Mouse (Mus musculus) neural tube, embryonic 14.5 days (tissue): ENCODE results near the gene Cyld. TPM values are rescaled to one million over a fixed set of nuclear protein-coding genes. Genes with fewer than 3 reads are reported as not detected.

Experiments
- ATAC-seq: fragments of 200-750 bp; cut with Nextera tagmentation; 2 replicates; pipeline ENCODE4 v1.8.0; 2017; ENCODE audit warnings: low read depth, mild to moderate bottlenecking, moderate TSS enrichment, moderate library complexity
- H3K27ac ChIP-seq: fragments of 300-500 bp; sonication (generic); 2 replicates; pipeline ENCODE4 v1.5.1; 2014; ENCODE audit warnings: low read depth, mild to moderate bottlenecking, control low read depth, low read length, moderate library complexity, mixed read lengths
- H3K27me3 ChIP-seq: fragments of 300-500 bp; sonication (generic); 2 replicates; pipeline ENCODE4 v1.6.1; 2014; ENCODE audit warnings: low read length; ENCODE audit not compliant: control insufficient read depth, insufficient read depth
- H3K36me3 ChIP-seq: fragments of 300-500 bp; sonication (generic); 2 replicates; pipeline ENCODE4 v1.6.1; 2014; ENCODE audit warnings: low read length, mixed read lengths; ENCODE audit not compliant: control insufficient read depth, insufficient read depth
- H3K4me1 ChIP-seq: fragments of 300-500 bp; sonication (generic); 2 replicates; pipeline ENCODE4 v1.6.1; 2014; ENCODE audit warnings: low read length; ENCODE audit not compliant: control insufficient read depth, insufficient read depth
- H3K4me2 ChIP-seq: fragments of 300-500 bp; sonication (generic); 2 replicates; pipeline ENCODE4 v1.6.1; 2014; ENCODE audit warnings: mild to moderate bottlenecking, low read depth, low read length, control low read depth
- H3K4me3 ChIP-seq: fragments of 300-500 bp; sonication (generic); 2 replicates; pipeline ENCODE4 v1.5.1; 2014; ENCODE audit warnings: low read depth, low read length, control low read depth, mixed read lengths
- H3K9ac ChIP-seq: fragments of 300-500 bp; sonication (generic); replicated peaks from 2 replicates; pipeline ENCODE4 v1.6.1; 2014; ENCODE audit warnings: low read depth, mild to moderate bottlenecking, control low read depth, low read length, mixed read lengths
- H3K9me3 ChIP-seq: fragments of 300-500 bp; sonication (generic); 2 replicates; pipeline ENCODE4 v1.6.1; 2016; ENCODE audit warnings: low read length; ENCODE audit not compliant: control insufficient read depth
- WGBS: fragments of 180-500 bp; shearing (Covaris S2); extraction: QIAGEN DNeasy Blood & Tissue Kit; methylation state at CpG from one replicate; pipeline ENCODE4 v1.1.7; 2014; 5-methylcytosine and 5-hydroxymethylcytosine counted together
- polyA plus RNA-seq: library from polyadenylated mRNA; unstranded; fragments of >200 nt; fragmentation: Nextera tagmentation; extraction: Ambion mirVana; gene quantifications from 2 replicates; pipeline ENCODE4 v1.2.1, GENCODE M21; 2014

The Cyld gene
- polyA plus RNA-seq, 1 experiment from 2014 or later = 24.3 TPM

DNA sequence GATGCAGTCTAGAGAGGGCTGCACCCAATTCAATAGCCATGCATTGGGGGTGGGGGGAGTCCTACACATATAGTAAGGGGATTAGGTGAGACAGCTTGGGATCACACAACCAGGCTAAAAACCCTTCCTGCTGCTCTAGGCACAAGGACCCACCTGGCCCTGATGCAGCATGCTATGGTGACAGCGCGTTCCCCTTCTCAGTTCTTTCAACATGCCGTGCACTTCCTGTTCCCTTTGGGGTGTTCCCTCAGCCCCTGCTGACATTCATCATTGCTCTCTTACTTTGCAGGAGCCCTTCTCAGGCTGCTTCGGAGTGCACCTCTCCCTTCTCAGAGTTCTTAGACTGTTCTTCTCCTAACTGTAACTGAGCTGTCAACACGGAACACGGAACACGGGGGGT lies 2.5 kb upstream of the Cyld start:
- Histone ChIP-seq H3K9ac (no peak overlapping the region), H3K4me2 (no peak overlapping the region), H3K36me3 (no peaks in the 10 kb centered on the region), H3K4me1 (peaks cover 9% of the 10 kb centered on the region; the same call in 1 of the 2 replicates), H3K9me3 (no peaks in the 10 kb centered on the region), H3K4me3 (no peak overlapping the region), H3K27me3 (no peaks in the 10 kb centered on the region; the same call in 1 of the 2 replicates), H3K27ac (no peak overlapping the region)
- WGBS = 79% methylated on average over 7 of the region's 7 CpGs
- ATAC-seq = no peak

DNA sequence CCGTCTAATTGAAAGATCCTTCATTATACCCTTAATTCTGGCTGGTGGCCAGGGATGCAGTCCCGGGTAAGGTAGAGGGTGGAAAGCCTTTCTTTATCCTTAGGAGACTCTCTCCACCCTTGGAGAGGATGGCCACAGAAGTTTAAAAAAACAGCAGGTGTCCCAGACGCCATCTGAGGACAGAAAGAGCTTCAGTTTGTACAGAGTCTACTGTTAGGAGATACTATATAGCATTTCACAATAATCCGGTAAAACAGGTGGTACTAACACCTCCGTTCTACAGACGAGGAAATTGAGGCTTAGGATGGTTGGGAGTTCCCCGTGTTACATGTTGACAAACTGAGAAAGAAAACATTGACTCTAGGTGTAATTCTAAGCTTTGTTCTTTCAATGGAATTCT lies 600 bp upstream of the Cyld start:
- WGBS = 25% methylated on average over 7 of the region's 7 CpGs
- H3K27ac ChIP-seq = no peak overlapping the region
- no peak overlapping the region for H3K9ac ChIP-seq
- no peaks in the 10 kb centered on the region for H3K9me3 ChIP-seq
- H3K4me3 ChIP-seq = peak overlapping the region; percentile 60
- peak overlapping the region; percentile 43 for H3K4me2 ChIP-seq
- peak; percentile 22 for ATAC-seq
- H3K4me1 ChIP-seq = peaks cover 9% of the 10 kb centered on the region; the same call in 1 of the 2 replicates
- no peaks in the 10 kb centered on the region; the same call in 1 of the 2 replicates for H3K27me3 ChIP-seq
- H3K36me3 ChIP-seq = no peaks in the 10 kb centered on the region

DNA sequence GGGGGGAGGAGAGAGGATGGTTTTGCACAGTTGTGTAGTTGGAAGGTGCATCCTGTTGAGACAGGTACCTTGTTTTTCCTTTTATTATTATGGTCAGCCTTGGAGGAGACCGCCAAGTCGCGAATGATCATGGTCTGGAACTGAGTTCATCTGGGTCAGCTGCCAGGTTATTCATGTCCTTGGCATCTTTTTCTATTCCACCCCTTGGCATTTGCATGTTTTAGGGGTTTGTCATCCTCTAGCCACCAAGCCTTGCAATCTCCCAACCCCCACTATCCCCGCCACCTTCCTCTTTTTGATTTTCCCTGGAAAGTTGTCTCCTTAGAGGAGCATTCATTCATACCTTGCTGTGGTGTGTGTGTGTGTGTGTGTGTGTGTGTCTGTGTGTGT lies 809 bp downstream of the Cyld start:
- H3K4me3 ChIP-seq = peak overlapping the region; percentile 60
- peak overlapping the region; percentile 70 for H3K4me2 ChIP-seq
- peak overlapping the region; percentile 92 for H3K9ac ChIP-seq
- H3K9me3 ChIP-seq = no peaks in the 10 kb centered on the region
- ATAC-seq = peak; percentile 1; the same call in 1 of the 2 replicates
- peaks cover 9% of the 10 kb centered on the region; the same call in 1 of the 2 replicates for H3K4me1 ChIP-seq
- H3K36me3 ChIP-seq = no peaks in the 10 kb centered on the region
- 21% methylated on average over 4 of the region's 4 CpGs for WGBS
- H3K27ac ChIP-seq = no peak overlapping the region
- no peaks in the 10 kb centered on the region; the same call in 1 of the 2 replicates for H3K27me3 ChIP-seq

DNA sequence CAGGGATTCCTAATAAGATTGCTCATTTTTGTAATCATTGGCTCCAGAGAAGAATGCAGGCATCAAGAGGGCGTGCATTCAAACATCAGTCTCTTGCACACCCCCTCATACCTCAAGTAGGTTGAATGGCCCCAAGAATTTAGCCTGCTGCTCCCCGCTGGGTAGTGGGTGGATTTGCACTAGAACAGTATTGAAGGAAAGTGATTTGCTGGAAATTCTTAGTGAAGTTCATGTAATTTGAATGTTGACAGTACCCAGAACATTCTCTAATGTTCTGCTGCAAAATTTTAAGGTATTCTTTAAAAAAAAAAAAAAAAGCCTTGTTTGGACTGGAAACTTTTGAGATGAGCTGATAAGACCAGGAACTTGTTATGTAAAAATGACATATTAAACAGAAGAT lies 1.2 kb downstream of the Cyld start:
- Histone ChIP-seq H3K4me3 (peak overlapping the region; percentile 60), H3K36me3 (no peaks in the 10 kb centered on the region), H3K4me2 (peak overlapping the region; percentile 70), H3K27ac (no peak overlapping the region), H3K9me3 (no peaks in the 10 kb centered on the region), H3K27me3 (no peaks in the 10 kb centered on the region; the same call in 1 of the 2 replicates), H3K9ac (no peak overlapping the region; the same call in 1 of the 2 replicates), H3K4me1 (peaks cover 9% of the 10 kb centered on the region; the same call in 1 of the 2 replicates)
- WGBS = 47% methylated on average over 2 of the region's 2 CpGs
- ATAC-seq = no peak

DNA sequence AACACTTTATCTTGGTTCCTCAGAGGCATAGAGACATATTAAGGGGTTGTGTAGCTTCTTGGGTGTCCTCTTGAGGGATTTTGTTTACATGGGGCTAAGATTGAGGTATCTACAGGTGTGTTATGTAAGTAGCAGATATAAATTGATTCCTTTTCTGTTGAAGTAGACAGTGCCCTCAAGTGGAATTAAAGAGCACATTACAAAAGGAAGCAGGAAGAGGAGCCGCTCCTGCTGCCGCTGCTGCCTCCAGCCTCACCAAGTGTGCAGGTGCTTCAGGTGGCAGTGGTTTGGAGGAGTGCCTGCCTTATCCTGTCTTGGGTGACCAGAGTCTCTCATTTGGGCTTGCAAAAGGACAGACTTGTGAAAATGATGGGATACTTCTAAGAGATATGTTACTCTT lies 4.8 kb downstream of the Cyld start:
- no peak overlapping the region for H3K4me2 ChIP-seq
- WGBS = 37% methylated on average over 2 of the region's 2 CpGs
- no peaks in the 10 kb centered on the region; the same call in 1 of the 2 replicates for H3K27me3 ChIP-seq
- no peaks in the 10 kb centered on the region for H3K9me3 ChIP-seq
- H3K36me3 ChIP-seq = no peaks in the 10 kb centered on the region
- H3K4me3 ChIP-seq = no peak overlapping the region
- no peak for ATAC-seq
- H3K27ac ChIP-seq = no peak overlapping the region
- H3K9ac ChIP-seq = no peak overlapping the region
- peaks cover 9% of the 10 kb centered on the region; the same call in 1 of the 2 replicates for H3K4me1 ChIP-seq

DNA sequence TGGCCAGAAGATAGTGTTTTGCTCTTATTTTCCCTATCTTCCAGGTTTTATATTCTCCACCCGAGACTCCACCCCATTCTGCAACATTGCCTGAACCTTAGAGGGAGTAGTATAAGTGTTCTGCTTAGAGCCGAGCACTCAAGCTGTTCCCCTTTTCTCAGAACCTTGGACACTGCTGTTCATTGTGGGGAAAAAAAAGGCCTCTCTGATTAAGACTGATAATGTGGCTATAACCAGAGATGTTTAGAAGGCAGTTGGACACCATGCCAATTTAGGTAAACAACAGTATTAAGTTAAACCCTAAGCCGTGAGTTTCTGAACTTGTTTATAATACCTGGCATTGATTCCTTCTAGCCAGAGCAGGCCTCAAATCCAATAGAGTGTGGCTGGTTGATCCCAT lies 6.0 kb downstream of the Cyld start:
- peaks cover 4% of the 10 kb centered on the region; the same call in 1 of the 2 replicates for H3K4me1 ChIP-seq
- WGBS = 89% methylated on average over 3 of the region's 3 CpGs
- no peaks in the 10 kb centered on the region for H3K36me3 ChIP-seq
- no peaks in the 10 kb centered on the region for H3K9me3 ChIP-seq
- no peak overlapping the region for H3K4me2 ChIP-seq
- no peaks in the 10 kb centered on the region for H3K27me3 ChIP-seq
- no peak for ATAC-seq
- no peak overlapping the region for H3K4me3 ChIP-seq
- H3K9ac ChIP-seq = no peak overlapping the region
- H3K27ac ChIP-seq = no peak overlapping the region

DNA sequence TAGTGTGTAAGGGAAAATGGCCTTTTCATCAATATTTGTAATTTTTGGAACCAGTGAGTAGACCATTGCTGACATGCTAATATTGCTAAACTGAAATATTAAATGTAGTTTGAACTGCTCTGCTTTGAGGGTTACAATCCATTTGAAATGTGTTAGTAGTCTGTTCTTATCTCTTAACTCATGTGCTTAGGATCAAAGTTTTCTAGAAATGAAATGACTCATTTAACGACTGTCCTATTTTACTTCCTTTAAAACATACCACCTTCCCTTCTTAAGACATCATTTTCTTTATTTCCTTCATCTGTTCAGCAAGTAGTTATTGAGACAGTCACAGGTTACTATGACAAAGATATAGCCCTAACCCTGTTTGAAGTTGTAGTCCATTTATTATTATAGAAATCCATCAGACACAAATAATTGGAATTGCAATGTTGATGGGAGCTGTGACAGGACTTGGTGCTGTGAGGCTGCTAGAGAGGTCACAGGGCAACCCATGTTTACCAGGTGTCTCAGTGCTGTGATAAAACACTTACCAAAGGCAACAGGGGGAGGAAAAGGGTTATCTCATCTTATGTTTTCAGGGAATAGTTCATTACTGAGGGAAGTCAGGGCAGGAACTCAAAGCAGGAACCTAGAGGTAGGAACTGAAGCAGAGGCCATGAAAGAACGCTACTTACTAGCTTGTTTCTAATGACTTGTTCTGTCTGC lies 26.6 kb downstream of the Cyld start:
- Histone ChIP-seq H3K4me1 (no peaks in the 10 kb centered on the region), H3K36me3 (no peaks in the 10 kb centered on the region; the same call in 1 of the 2 replicates), H3K9ac (no peak overlapping the region), H3K4me3 (no peak overlapping the region), H3K4me2 (no peak overlapping the region), H3K9me3 (no peaks in the 10 kb centered on the region), H3K27me3 (no peaks in the 10 kb centered on the region), H3K27ac (no peak overlapping the region)
- no peak for ATAC-seq
- 93% methylated on average over 2 of the region's 2 CpGs for WGBS

DNA sequence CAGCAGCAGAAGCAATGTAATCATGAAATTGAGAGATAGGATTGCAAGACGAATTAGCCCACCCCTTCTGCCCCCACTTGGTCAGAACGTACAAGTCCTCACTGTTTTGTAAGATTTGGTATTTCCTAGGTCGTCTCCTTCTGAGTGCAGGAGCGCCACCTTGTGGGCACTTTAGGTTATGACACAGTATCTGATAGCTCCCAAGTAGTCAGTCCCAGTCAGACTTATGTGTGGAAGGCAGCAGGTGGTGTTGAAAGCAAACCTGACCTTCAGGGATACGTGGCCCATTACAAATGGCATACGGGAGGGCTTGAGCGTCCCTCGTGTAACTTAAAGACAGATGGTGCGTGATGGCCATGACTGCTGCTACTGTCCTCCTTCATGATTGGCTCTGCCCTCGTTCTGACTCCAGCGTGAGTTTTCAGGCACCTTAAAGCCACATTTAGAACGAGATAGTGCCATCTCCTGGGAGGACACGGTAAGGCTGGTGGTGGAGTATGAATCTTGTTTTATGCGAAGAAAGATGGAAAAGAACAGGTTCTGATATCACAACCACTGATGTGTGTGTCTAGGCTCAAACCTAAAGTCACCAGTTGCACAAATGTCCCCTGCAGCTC lies 58.5 kb downstream of the Cyld start:
- Histone ChIP-seq H3K9me3 (no peaks in the 10 kb centered on the region), H3K4me2 (no peak overlapping the region), H3K9ac (no peak overlapping the region), H3K27ac (no peak overlapping the region), H3K4me3 (no peak overlapping the region), H3K36me3 (no peaks in the 10 kb centered on the region), H3K27me3 (no peaks in the 10 kb centered on the region), H3K4me1 (no peaks in the 10 kb centered on the region)
- peak; percentile 66; the same call in 1 of the 2 replicates for ATAC-seq
- 2% methylated on average over 14 of the region's 14 CpGs for WGBS

DNA sequence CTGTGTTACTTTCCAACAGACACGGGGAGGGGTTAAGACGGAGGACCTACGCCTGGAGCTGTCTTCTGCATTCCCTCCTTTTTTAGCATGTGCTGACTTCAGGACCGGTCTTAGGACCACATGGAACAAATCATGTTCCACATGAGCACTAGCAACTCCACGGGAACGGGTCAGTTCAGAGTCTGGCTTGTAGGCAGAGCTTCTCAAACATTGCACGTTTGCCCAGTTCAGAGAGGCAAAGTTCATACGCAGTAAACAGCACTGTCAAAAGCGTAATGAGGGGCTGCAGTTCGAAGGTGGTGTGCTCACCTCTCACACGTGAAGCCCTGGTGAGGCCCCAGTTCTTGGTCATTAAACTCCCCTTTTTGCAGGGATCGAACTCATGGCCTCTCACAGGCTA lies 65.2 kb downstream of the Cyld start:
- Histone ChIP-seq H3K4me3 (no peak overlapping the region), H3K36me3 (no peaks in the 10 kb centered on the region), H3K27me3 (no peaks in the 10 kb centered on the region), H3K27ac (no peak overlapping the region), H3K9ac (no peak overlapping the region), H3K4me1 (no peaks in the 10 kb centered on the region), H3K4me2 (no peak overlapping the region), H3K9me3 (no peaks in the 10 kb centered on the region)
- 85% methylated on average over 12 of the region's 12 CpGs for WGBS
- no peak for ATAC-seq
